Mouse (Mus musculus) v-Abl transformed pro-B cells (cell line): ENCODE results near the gene Fads6.

Experiments
- in situ Hi-C, 2 experiments: fragments of 400-800 bp; cut with MboI; formaldehyde crosslinking; loops; one replicate each; pipeline ENCODE4 v1.15.1; 2025; ENCODE audit not compliant: unreplicated experiment in 2 of 2

Gene Fads6

GRCm38 (mm10) chr11:115303167-115303566, 5.7 kb upstream of the Fads6 start:
- in situ Hi-C loops: no loop called here

GRCm38 (mm10) chr11:115301351-115301750, 3.9 kb upstream of the Fads6 start:
- in situ Hi-C loops: no loop called here

GRCm38 (mm10) chr11:115300745-115301144, 3.3 kb upstream of the Fads6 start:
- in situ Hi-C loops: no loop called here

- in situ Hi-C loops: no loop called here
These were observed 697 bp upstream of the Fads6 start for GRCm38 (mm10) chr11:115298160-115298559.

GRCm38 (mm10) chr11:115296471-115297210, 822 bp downstream of the Fads6 start:
- in situ Hi-C loops: no loop called here

GRCm38 (mm10) chr11:115295939-115296338, 1.5 kb downstream of the Fads6 start:
- in situ Hi-C loops: no loop called here

- in situ Hi-C loops: no loop called here
These were observed 4.7 kb downstream of the Fads6 start for GRCm38 (mm10) chr11:115292631-115293375.

GRCm38 (mm10) chr11:115291503-115291902, 6.0 kb downstream of the Fads6 start:
- in situ Hi-C loops: no loop called here

GRCm38 (mm10) chr11:115290919-115291318, 6.5 kb downstream of the Fads6 start:
- in situ Hi-C loops: no loop called here

GRCm38 (mm10) chr11:115290314-115290713, 7.1 kb downstream of the Fads6 start:
- in situ Hi-C loops: no loop called here

GRCm38 (mm10) chr11:115289885-115290284, 7.6 kb downstream of the Fads6 start:
- in situ Hi-C loops: no loop called here

GRCm38 (mm10) chr11:115288305-115288704, 9.2 kb downstream of the Fads6 start:
- in situ Hi-C loops: no loop called here

GRCm38 (mm10) chr11:115287386-115287785, 10.1 kb downstream of the Fads6 start:
- in situ Hi-C loops: no loop called here

GRCm38 (mm10) chr11:115286201-115286993, 11.1 kb downstream of the Fads6 start:
- in situ Hi-C loops: no loop called here

- in situ Hi-C loops: no loop called here
These were observed 12.2 kb downstream of the Fads6 start for GRCm38 (mm10) chr11:115285282-115285681.

- in situ Hi-C loops: no loop called here
These were observed 13.4 kb downstream of the Fads6 start for GRCm38 (mm10) chr11:115283891-115284620.

GRCm38 (mm10) chr11:115283486-115283765, 14.0 kb downstream of the Fads6 start:
- in situ Hi-C loops: no loop called here

- in situ Hi-C loops: no loop called here
These were observed 14.6 kb downstream of the Fads6 start for GRCm38 (mm10) chr11:115282723-115283485.

- in situ Hi-C loops: no loop called here
These were observed 15.2 kb downstream of the Fads6 start for GRCm38 (mm10) chr11:115282295-115282694.

- in situ Hi-C loops: loop anchor here in 1 of 2 experiments (10.0 kb wide), 1 partner anchor 185 kb away; the partner anchor contains the start of gene Rab37
These were observed 17.7 kb downstream of the Fads6 start for GRCm38 (mm10) chr11:115279726-115280125.
